Mouse (Mus musculus): Measurements from ENCODE around the gene Casp14.

- TF ChIP-seq CTCF (conservative IDR thresholded peaks at IDR 0.05; ENCODE audit: low read length) (no peak), POU5F1 (IDR thresholded peaks at IDR 0.05; ENCODE audit: borderline replicate concordance, low read length) (no peak)
Observed at GRCm38 (mm10) chr10:78727035-78727434, 8.9 kb upstream of the Casp14 start.

All from E14TG2a.4 (cell line).